Mouse (Mus musculus) small intestine, adult 2 months (tissue): ENCODE data around the gene Ush2a.

Experiments used
- CTCF ChIP-seq: fragments of 200-500 bp; IDR thresholded peaks from 2 replicates; pipeline ENCODE4 v1.5.1; 2012; ENCODE audit warnings: low read depth, mild to moderate bottlenecking, control low read depth, inconsistent platforms, low read length, moderate library complexity, mixed read lengths; ENCODE audit not compliant: insufficient replicate concordance, insufficient read length; ENCODE audit errors: extremely low read depth
- POLR2A ChIP-seq: fragments of 200-500 bp; IDR thresholded peaks from 2 replicates; pipeline ENCODE4 v1.6.1; 2012; ENCODE audit warnings: low read depth, mild to moderate bottlenecking, control low read depth, inconsistent platforms, low read length, moderate library complexity

DNA sequence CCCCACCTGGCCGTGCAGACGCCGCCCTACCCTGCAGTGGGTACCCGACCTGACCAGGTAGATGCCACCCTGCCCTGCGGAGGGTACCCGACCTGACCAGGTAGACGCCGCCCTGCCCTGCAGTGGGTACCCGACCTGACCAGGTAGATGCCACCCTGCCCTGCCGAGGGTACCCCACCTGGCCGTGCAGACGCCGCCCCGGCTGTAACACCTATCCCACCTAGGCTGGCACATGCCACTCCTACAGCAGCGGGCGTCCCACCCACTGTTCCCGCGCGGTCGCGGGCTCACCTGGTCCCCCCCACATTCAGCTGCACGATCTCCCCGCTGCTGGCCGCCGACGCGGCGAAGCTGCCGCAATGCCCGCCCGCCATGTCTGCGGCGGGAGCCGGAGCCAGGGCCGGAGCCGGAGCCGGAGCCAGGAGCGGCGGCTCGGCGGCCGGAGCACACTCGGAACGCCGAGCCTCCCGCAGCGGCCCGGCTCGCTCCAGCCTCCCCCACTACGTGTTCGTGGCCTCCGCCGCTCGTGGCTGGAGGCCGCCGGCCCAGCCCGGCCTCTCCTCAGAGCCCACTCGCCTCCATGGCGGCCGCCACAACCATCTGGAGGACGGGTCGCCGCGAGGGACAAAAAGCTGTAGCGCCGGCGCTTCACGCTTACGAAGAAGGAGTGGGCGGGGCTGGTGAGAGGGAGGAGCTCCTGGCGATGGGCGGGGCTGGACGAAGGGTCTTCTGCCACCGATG, 745.6 kb downstream of the Ush2a start, which contains the start of gene Kctd3:
- no peak for TF ChIP-seq CTCF
- TF ChIP-seq POLR2A = peak; percentile 61; the same call in 1 of the 2 replicates
